Mouse (Mus musculus) limb, embryonic 15.5 days (tissue): ENCODE results near the gene Trip4. TPM values are rescaled to one million over a fixed set of nuclear protein-coding genes. Genes with fewer than 3 reads are reported as not detected.
"Not testable (repeated sequence)": the region's sequence is repeated elsewhere in the genome, so short reads cannot be mapped to it uniquely, and the experiment has no call there.

Source experiments
- ATAC-seq: fragments of 200-750 bp; cut with Nextera tagmentation; 2 replicates; pipeline ENCODE4 v1.8.0; 2017; ENCODE audit warnings: low read depth, moderate TSS enrichment; ENCODE audit not compliant: insufficient number of reproducible peaks, low FRiP score, low TSS enrichment
- H3K27ac ChIP-seq: fragments of 300-500 bp; sonication (generic); 2 replicates; pipeline ENCODE4 v1.5.1; 2015; ENCODE audit warnings: moderate library complexity, mild to moderate bottlenecking, inconsistent platforms
- H3K27me3 ChIP-seq: fragments of 300-500 bp; sonication (generic); 2 replicates; pipeline ENCODE4 v1.6.1; 2015; ENCODE audit warnings: inconsistent platforms
- H3K36me3 ChIP-seq: fragments of 300-500 bp; sonication (generic); 2 replicates; pipeline ENCODE4 v1.6.1; 2015; ENCODE audit warnings: inconsistent platforms
- H3K4me1 ChIP-seq: fragments of 300-500 bp; sonication (generic); 2 replicates; pipeline ENCODE4 v1.6.1; 2015; ENCODE audit warnings: inconsistent platforms
- H3K4me2 ChIP-seq: fragments of 300-500 bp; sonication (generic); 2 replicates; pipeline ENCODE4 v1.6.1; 2015; ENCODE audit warnings: mild to moderate bottlenecking, inconsistent platforms
- H3K4me3 ChIP-seq: fragments of 300-500 bp; sonication (generic); 2 replicates; pipeline ENCODE4 v1.5.1; 2015; ENCODE audit warnings: mild to moderate bottlenecking, inconsistent platforms
- H3K9ac ChIP-seq: fragments of 300-500 bp; sonication (generic); 2 replicates; pipeline ENCODE4 v1.6.1; 2015; ENCODE audit warnings: inconsistent platforms
- H3K9me3 ChIP-seq: fragments of 300-500 bp; sonication (generic); 2 replicates; pipeline ENCODE4 v1.6.1; 2016; ENCODE audit warnings: inconsistent platforms
- WGBS: fragments of 180-500 bp; shearing (Covaris S2); methylation state at CpG from one replicate; pipeline ENCODE4 v1.1.7; 2015; 5-methylcytosine and 5-hydroxymethylcytosine counted together
- polyA plus RNA-seq: library from polyadenylated mRNA; unstranded; fragments of >200 nt; fragmentation: Nextera tagmentation; extraction: Ambion mirVana; gene quantifications from 2 replicates; pipeline ENCODE4 v1.2.1, GENCODE M21; 2015

Trip4 gene
- polyA plus RNA-seq, 1 experiment from 2014 or later = 35.7 TPM

DNA sequence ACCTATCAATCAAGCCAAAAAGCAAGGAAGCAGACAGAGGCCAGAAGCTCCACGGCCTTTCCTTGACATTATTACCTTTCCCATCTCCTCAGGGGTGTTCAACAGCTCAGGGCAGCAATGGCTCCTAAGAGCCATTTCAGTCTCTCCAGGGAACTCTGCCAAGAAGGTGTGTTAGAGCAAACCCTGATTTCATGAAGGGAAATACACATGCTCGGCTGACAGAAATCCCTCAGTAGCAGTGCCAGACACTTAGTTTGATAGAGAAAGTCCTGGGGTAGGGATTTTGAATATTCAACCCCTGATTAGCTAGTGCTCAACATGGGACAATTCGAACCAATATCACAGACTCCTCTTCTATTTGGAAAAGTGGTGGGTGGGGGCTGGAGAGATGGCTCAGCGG, 117.5 kb downstream of the Trip4 start:
- H3K4me1 ChIP-seq = peaks cover 38% of the 10 kb centered on the region
- H3K9me3 ChIP-seq = no peaks in the 10 kb centered on the region
- no peak overlapping the region for H3K9ac ChIP-seq
- H3K36me3 ChIP-seq = peaks cover 14% of the 10 kb centered on the region
- no peak overlapping the region for H3K4me2 ChIP-seq
- no peak for ATAC-seq
- 60% methylated on average over 4 of the region's 4 CpGs for WGBS
- no peaks in the 10 kb centered on the region for H3K27me3 ChIP-seq
- no peak overlapping the region for H3K4me3 ChIP-seq
- H3K27ac ChIP-seq = no peak overlapping the region

DNA sequence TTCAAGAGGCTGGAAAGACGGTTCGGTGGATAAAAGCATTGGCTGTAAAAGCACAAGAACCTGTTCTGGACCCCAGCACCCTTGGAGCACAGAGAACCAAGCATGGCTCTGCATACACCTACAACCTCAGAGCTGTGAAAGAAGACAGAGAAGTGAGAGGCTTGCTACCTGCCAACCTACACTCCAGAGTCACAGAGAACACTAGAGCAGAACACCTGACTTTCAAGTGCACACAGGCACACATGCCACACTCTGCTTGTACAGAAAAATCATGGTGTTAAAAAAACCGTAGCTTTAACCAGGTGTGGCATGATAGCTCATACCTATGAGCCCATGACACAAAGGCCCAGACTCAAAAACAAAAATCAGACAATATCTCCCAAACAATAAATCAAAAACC, 118.8 kb downstream of the Trip4 start:
- Histone ChIP-seq H3K27ac (no peak overlapping the region), H3K9me3 (no peaks in the 10 kb centered on the region), H3K4me2 (no peak overlapping the region), H3K4me1 (peaks cover 36% of the 10 kb centered on the region), H3K9ac (no peak overlapping the region), H3K27me3 (no peaks in the 10 kb centered on the region), H3K36me3 (peaks cover 11% of the 10 kb centered on the region), H3K4me3 (no peak overlapping the region)
- no peak for ATAC-seq
- 92% methylated on average over 3 of the region's 3 CpGs for WGBS

DNA sequence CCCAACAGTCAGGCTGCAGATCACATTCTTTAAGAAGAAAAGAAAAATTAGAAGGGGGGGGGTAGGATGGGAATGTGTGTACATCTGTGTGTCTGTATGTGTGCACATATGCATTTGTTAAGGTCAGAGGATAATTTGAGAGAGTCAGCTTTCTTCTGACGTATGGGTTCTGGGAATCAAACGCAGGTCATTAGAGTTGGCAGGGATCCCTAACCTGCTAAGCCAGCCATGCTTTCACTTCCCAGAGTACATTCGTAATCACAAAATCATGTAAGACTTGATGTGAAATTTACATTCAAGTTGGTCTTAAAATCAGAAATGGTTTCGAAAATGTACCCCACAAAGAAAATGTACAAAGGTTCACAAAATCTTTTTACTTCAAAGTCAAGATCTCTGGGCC, 120.0 kb downstream of the Trip4 start:
- Histone ChIP-seq H3K27me3 (no peaks in the 10 kb centered on the region), H3K36me3 (no peaks in the 10 kb centered on the region), H3K4me3 (no peak overlapping the region), H3K9ac (no peak overlapping the region), H3K4me2 (no peak overlapping the region), H3K4me1 (peaks cover 29% of the 10 kb centered on the region), H3K9me3 (no peaks in the 10 kb centered on the region), H3K27ac (no peak overlapping the region)
- WGBS = 48% methylated on average over 4 of the region's 4 CpGs
- no peak for ATAC-seq

DNA sequence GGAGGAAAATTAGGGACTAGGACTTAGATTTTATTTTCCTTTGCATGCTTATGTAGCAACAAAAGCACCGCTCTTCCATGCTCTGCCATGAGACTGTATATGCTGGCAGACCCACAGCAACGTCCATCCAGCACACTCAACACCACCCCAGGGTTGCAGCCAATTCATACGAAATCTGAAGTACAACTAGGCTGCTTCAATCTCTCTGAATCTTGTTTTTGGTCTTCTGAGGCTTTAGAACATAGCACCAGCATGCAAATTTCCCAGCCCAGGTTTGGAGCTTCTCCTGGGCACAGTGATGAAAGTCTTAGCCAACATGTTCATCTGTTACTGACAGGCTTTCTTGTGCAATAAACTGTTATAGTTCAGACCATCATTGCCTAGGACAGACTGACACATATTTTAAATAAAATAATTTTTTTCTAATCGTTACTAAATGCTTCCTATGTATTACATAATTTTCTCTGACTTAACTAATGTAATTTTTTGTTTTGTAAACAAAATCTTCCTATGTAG, 120.7 kb downstream of the Trip4 start:
- no peaks in the 10 kb centered on the region for H3K36me3 ChIP-seq
- H3K9me3 ChIP-seq = no peaks in the 10 kb centered on the region
- no peaks in the 10 kb centered on the region for H3K27me3 ChIP-seq
- no peak overlapping the region for H3K9ac ChIP-seq
- ATAC-seq = no peak
- H3K4me2 ChIP-seq = no peak overlapping the region
- WGBS = 73% methylated on average over 4 of the region's 4 CpGs
- H3K4me3 ChIP-seq = no peak overlapping the region
- peak overlapping the region; percentile 57 for H3K27ac ChIP-seq
- peaks cover 26% of the 10 kb centered on the region for H3K4me1 ChIP-seq

DNA sequence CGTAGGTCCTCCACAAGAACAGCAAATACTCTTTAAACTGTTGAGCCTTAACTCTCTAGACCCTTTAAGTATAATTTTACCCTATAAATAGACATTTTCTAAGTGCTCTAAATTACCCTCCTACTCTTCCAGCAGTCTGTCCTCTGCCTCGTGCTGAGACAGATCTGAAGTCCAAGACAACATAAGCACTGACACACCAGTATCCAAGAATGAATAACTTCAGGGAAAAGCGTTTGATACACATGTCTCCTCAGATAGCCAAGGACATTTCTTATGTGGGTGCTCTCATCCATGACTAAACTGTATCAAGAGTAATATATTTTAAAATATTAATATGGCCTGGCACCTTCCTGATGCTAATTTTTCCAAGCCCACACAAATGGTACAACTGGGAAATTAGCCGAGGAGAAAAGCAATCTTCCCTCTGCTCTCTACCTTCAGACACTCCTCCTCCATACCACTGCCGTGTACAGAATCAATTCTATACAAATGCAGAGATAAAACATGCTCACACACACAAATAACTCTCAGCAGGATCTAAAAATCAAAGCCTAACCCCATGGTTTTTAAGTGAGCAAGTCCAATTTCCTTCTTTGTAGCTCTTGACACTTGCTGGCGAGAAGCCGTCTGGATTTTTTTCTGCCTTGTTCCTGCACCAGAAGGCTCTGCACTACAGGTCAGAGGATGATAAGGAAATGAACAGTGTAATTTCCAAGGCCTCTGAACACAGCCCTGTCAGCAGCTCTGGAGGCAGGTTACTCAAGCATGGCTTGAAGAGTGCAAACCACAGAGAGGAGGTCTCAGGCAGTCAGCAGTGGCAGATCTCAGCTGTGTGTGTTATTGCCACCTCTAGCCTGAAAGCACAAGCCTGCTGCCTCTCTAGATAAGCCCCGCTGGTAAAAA, 121.5 kb downstream of the Trip4 start:
- Histone ChIP-seq H3K27ac (peak overlapping the region; percentile 57), H3K9me3 (no peaks in the 10 kb centered on the region), H3K4me1 (peaks cover 24% of the 10 kb centered on the region), H3K36me3 (no peaks in the 10 kb centered on the region), H3K4me2 (no peak overlapping the region), H3K4me3 (no peak overlapping the region), H3K27me3 (no peaks in the 10 kb centered on the region), H3K9ac (no peak overlapping the region)
- no peak for ATAC-seq
- 60% methylated on average over 8 of the region's 8 CpGs for WGBS

DNA sequence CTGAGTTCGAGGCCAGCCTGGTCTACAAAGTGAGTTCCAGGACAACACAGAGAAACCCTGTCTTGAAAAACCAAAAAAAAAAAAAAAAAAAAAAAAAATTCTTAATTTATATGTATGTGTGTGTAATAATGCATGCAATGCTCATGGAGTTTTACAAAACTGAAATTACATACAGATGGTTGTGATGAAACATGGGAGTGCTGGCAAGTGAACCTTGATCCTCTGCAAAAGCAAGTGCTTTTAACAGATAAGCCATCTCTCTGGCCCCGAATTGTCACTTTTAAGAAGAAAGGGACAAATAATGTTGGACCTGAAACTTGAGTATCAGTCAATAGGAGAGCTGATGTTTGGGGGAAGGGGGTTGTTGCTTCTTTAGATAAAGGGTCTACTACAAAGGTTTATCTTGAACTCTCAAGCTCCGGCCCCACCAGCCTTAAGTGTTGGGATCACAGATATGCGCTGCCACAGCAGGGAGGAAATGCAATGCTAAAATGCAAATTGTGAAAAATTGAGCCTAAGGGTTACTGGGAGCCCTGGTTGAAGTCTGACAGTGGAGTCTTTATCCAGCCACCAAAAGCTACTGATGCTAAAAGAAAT, 122.7 kb downstream of the Trip4 start:
- Histone ChIP-seq H3K4me3 (no peak overlapping the region), H3K4me1 (peaks cover 15% of the 10 kb centered on the region), H3K27me3 (no peaks in the 10 kb centered on the region), H3K27ac (no peak overlapping the region), H3K4me2 (no peak overlapping the region), H3K9me3 (no peaks in the 10 kb centered on the region), H3K9ac (no peak overlapping the region), H3K36me3 (no peaks in the 10 kb centered on the region)
- ATAC-seq = no peak
- 85% methylated on average over 4 of the region's 4 CpGs for WGBS

DNA sequence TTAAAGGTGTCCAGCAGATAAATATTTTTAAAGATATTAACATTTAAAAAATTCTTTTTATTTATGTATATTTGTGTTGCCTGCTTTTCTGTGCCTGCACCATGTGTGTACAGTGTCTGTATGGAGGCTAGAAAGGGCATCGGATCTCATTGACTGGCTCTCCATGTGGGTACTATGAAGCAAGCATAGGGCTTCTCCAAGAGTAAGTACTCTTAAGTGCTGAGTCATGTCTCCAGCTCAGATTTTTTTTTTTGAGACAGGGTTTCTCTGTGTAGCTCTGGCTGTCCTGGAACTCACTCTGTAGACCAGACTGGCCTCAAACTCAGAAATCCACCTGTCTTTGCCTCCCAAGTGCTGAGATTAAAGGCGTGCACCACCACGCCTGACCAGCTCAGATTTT, 129.0 kb downstream of the Trip4 start:
- not testable (repeated sequence) for ATAC-seq, H3K36me3 ChIP-seq

More for the DNA sequence above, 129.0 kb downstream of the Trip4 start:
- not testable (repeated sequence) for H3K27ac ChIP-seq, H3K4me3 ChIP-seq, H3K4me2 ChIP-seq, H3K9me3 ChIP-seq, H3K9ac ChIP-seq, H3K27me3 ChIP-seq
- peaks cover 19% of the 10 kb centered on the region for H3K4me1 ChIP-seq
- 79% methylated on average over 3 of the region's 3 CpGs for WGBS

Other genes with a start within 250 kb of the Trip4 start
- gene Oaz2, start 240.8 kb downstream of the Trip4 start, polyA plus RNA-seq = 315 and 328 TPM in 2 replicates
- 5.7 and 6.9 TPM in 2 replicates for gene Zfp609, start 81.2 kb downstream of the Trip4 start, polyA plus RNA-seq
- 126 and 135 TPM in 2 replicates for gene Pclaf, start 18.6 kb downstream of the Trip4 start, polyA plus RNA-seq
- 15.0 and 17.7 TPM in 2 replicates for gene Csnk1g1, start 130 bp upstream of the Trip4 start, polyA plus RNA-seq
- gene Ppib, start 151.4 kb upstream of the Trip4 start, polyA plus RNA-seq = 775 and 785 TPM in 2 replicates
- gene Snx22, start 160.9 kb upstream of the Trip4 start, polyA plus RNA-seq = 2.7 and 4.5 TPM in 2 replicates
- 115 and 128 TPM in 2 replicates for gene Snx1, start 217.8 kb upstream of the Trip4 start, polyA plus RNA-seq
- 133 and 134 TPM in 2 replicates for gene Ciao2a, start 217.8 kb upstream of the Trip4 start, polyA plus RNA-seq
- 4.6 and 6.5 TPM in 2 replicates for gene Dapk2, start 249.4 kb upstream of the Trip4 start, polyA plus RNA-seq